ENCODE assay signal across 9 mouse cellular contexts in genomic region chr12:102550529-102550928, GRCm38 (mm10). TPM values are rescaled to one million over a fixed set of nuclear protein-coding genes. Genes with fewer than 3 reads are reported as not detected.
DNase-seq lines count a peak whose midpoint lies in the region; ATAC-seq and TF ChIP-seq lines count a peak whose summit lies in the region.
"Had no signal": no experiment of that assay in that cellular context is flagged by ENCODE, and none has a peak within 500 bp of the region (broad histone marks: within the 10 kb centered on the region; RNA-seq: fewer than 3 reads in every experiment).

No protein-coding gene starts in this region.

- H3K4me2 ChIP-seq in hindbrain, embryonic 14.5 days (replicated peaks) = no peak overlapping the region
- H3K4me2 ChIP-seq in hindbrain, embryonic 16.5 days (ENCODE audit: low read length) = no peak overlapping the region
- H3K4me2 ChIP-seq in liver, embryonic 12.5 days = peak overlapping the region; percentile 26

- no peak overlapping the region for H3K4me3 ChIP-seq in hindbrain, embryonic 14.5 days (replicated peaks; ENCODE audit: low read length)
- no peak overlapping the region for H3K4me3 ChIP-seq in hindbrain, embryonic 16.5 days (ENCODE audit: low read length)
- no peak overlapping the region for H3K4me3 ChIP-seq in liver, embryonic 12.5 days
- no peak overlapping the region for H3K4me3 ChIP-seq in layer of hippocampus, adult 2 months

- no peaks in the 10 kb centered on the region for H3K9me3 ChIP-seq in hindbrain, embryonic 14.5 days (ENCODE audit: control insufficient read depth, low read length)
- no peaks in the 10 kb centered on the region for H3K9me3 ChIP-seq in hindbrain, embryonic 16.5 days (ENCODE audit: control insufficient read depth, low read length)
- H3K9me3 ChIP-seq in liver, embryonic 12.5 days (replicated peaks) = no peaks in the 10 kb centered on the region

- ATAC-seq in hindbrain, embryonic 14.5 days (ENCODE audit: low FRiP score) = no peak
- ATAC-seq in hindbrain, embryonic 16.5 days = no peak
- ATAC-seq in liver, embryonic 12.5 days = no peak

- no peak overlapping the region for H3K9ac ChIP-seq in hindbrain, embryonic 14.5 days
- no peak overlapping the region for H3K9ac ChIP-seq in hindbrain, embryonic 16.5 days (ENCODE audit: low read depth, low read length)
- no peak overlapping the region for H3K9ac ChIP-seq in liver, embryonic 12.5 days

- intact Hi-C loops in heart, postnatal 10 days (cut with DNase I) = no loop called here

- peak; percentile 73 for DNase-seq in hindbrain, embryonic 14.5 days (ENCODE audit: low spot score)
- peak; percentile 82 for DNase-seq in adipocyte (ENCODE audit: low spot score)
- DNase-seq in heart, postnatal 10 days = peak; percentile 80 to 87
- DNase-seq in ovary, postnatal 14 days (ENCODE audit: low spot score) = peak; percentile 71
- DNase-seq in urinary bladder, postnatal 4 days (ENCODE audit: low spot score in 2 of 2) = peak; percentile 53 to 84
- DNase-seq in layer of hippocampus, adult 2 months (ENCODE audit: low spot score in 2 of 2) = no peak

- H3K36me3 ChIP-seq in hindbrain, embryonic 14.5 days (replicated peaks; ENCODE audit: control insufficient read depth, insufficient read depth) = no peaks in the 10 kb centered on the region
- no peaks in the 10 kb centered on the region for H3K36me3 ChIP-seq in hindbrain, embryonic 16.5 days (ENCODE audit: control insufficient read depth, insufficient read depth, low read length)
- H3K36me3 ChIP-seq in liver, embryonic 12.5 days = no peaks in the 10 kb centered on the region

- no peak overlapping the region for H3K27ac ChIP-seq in hindbrain, embryonic 14.5 days
- no peak overlapping the region for H3K27ac ChIP-seq in hindbrain, embryonic 16.5 days (ENCODE audit: low read depth, low read length)
- no peak overlapping the region for H3K27ac ChIP-seq in liver, embryonic 12.5 days
- no peak overlapping the region for H3K27ac ChIP-seq in layer of hippocampus, adult 2 months
- H3K27ac ChIP-seq: macrophage had no signal

- WGBS in hindbrain, embryonic 14.5 days = 7% methylated on average over 11 of the region's 11 CpGs
- WGBS in hindbrain, embryonic 16.5 days = 2% methylated on average over 11 of the region's 11 CpGs
- 4% methylated on average over 11 of the region's 11 CpGs for WGBS in liver, embryonic 12.5 days (ENCODE audit: insufficient replicate concordance)

- H3K4me1 ChIP-seq in hindbrain, embryonic 14.5 days (replicated peaks; ENCODE audit: control insufficient read depth, insufficient read depth, low read length) = peaks cover 14% of the 10 kb centered on the region
- H3K4me1 ChIP-seq in hindbrain, embryonic 16.5 days (ENCODE audit: control insufficient read depth, insufficient read depth, low read depth, low read length) = peaks cover 1% of the 10 kb centered on the region
- H3K4me1 ChIP-seq in liver, embryonic 12.5 days = peaks cover 20% of the 10 kb centered on the region; the same call in 1 of the 2 replicates

- no peaks in the 10 kb centered on the region for H3K27me3 ChIP-seq in hindbrain, embryonic 14.5 days (ENCODE audit: control insufficient read depth, insufficient read depth, low read length)
- H3K27me3 ChIP-seq in hindbrain, embryonic 16.5 days (replicated peaks; ENCODE audit: control insufficient read depth, insufficient read depth, low read length) = no peaks in the 10 kb centered on the region
- peaks cover 38% of the 10 kb centered on the region for H3K27me3 ChIP-seq in liver, embryonic 12.5 days (replicated peaks)

- no peak for TF ChIP-seq CTCF in layer of hippocampus, adult 2 months (conservative IDR thresholded peaks at IDR 0.05)

RNA-seq across cellular contexts. Expression of gene Chga, which starts 4.2 kb away (rescaled TPM):
- polyA plus RNA-seq in hindbrain, embryonic 14.5 days (2014; fragmentation: Nextera tagmentation; extraction: Ambion mirVana) = 109 and 123 TPM in 2 replicates
- 198 and 224 TPM in 2 replicates for polyA plus RNA-seq in hindbrain, embryonic 16.5 days (2015; fragmentation: Nextera tagmentation; extraction: Ambion mirVana)
- not detected for total RNA-seq in heart, postnatal 10 days (2021)
- polyA plus RNA-seq in liver, embryonic 12.5 days (2016; fragmentation: Nextera tagmentation; extraction: Ambion mirVana) = 1.3 and 1.4 TPM in 2 replicates
- 100 to 1,000 TPM; 123 to 124 TPM for total RNA-seq in layer of hippocampus, adult 2 months (2021)
- polyA plus RNA-seq: macrophage had no signal

Comparison
In these comparisons a context has a peak if more than half of its experiments do, and no peak if none do; other contexts are left out.
1. DNase-seq: peak in hindbrain, embryonic 14.5 days (single experiment), adipocyte (single experiment), heart, postnatal 10 days (2 of 2), ovary, postnatal 14 days (single experiment) and urinary bladder, postnatal 4 days (2 of 2); none in layer of hippocampus, adult 2 months (0 of 2).
2. RNA of gene Chga, which starts 4.2 kb away (polyA plus RNA-seq): 198 to 224 TPM in hindbrain, embryonic 16.5 days and 109 to 123 TPM in hindbrain, embryonic 14.5 days; 1.3 to 1.4 TPM in liver, embryonic 12.5 days; every median in the first group is over 10 times any median in the second.